Mouse (Mus musculus) liver, embryonic 12.5 days (tissue): ENCODE data around the gene Tap2. TPM values are rescaled to one million over a fixed set of nuclear protein-coding genes. Genes with fewer than 3 reads are reported as not detected.

Experiments used
- ATAC-seq: fragments of 200-750 bp; cut with Nextera tagmentation; 2 replicates; pipeline ENCODE4 v1.8.0; 2017; ENCODE audit warnings: moderate number of reproducible peaks, mild to moderate bottlenecking, moderate library complexity
- H3K27ac ChIP-seq: fragments of 300-500 bp; sonication (generic); 2 replicates; pipeline ENCODE4 v1.5.1; 2016; ENCODE audit warnings: mild to moderate bottlenecking
- H3K27me3 ChIP-seq: fragments of 300-500 bp; sonication (generic); replicated peaks from 2 replicates; pipeline ENCODE4 v1.6.1; 2016; ENCODE audit warnings: mild to moderate bottlenecking, moderate library complexity
- H3K36me3 ChIP-seq: fragments of 300-500 bp; sonication (generic); 2 replicates; pipeline ENCODE4 v1.6.1; 2016; ENCODE audit warnings: mild to moderate bottlenecking, moderate library complexity
- H3K4me1 ChIP-seq: fragments of 300-500 bp; sonication (generic); 2 replicates; pipeline ENCODE4 v1.6.1; 2016
- H3K4me2 ChIP-seq: fragments of 300-500 bp; sonication (generic); 2 replicates; pipeline ENCODE4 v1.6.1; 2016; ENCODE audit warnings: mild to moderate bottlenecking, moderate library complexity
- H3K4me3 ChIP-seq: fragments of 300-500 bp; sonication (generic); 2 replicates; pipeline ENCODE4 v1.5.1; 2016; ENCODE audit warnings: mild to moderate bottlenecking, moderate library complexity
- H3K9ac ChIP-seq: fragments of 300-500 bp; sonication (generic); 2 replicates; pipeline ENCODE4 v1.6.1; 2016; ENCODE audit warnings: mild to moderate bottlenecking, moderate library complexity
- H3K9me3 ChIP-seq: fragments of 300-500 bp; sonication (generic); replicated peaks from 2 replicates; pipeline ENCODE4 v1.6.1; 2016; ENCODE audit warnings: mild to moderate bottlenecking, moderate library complexity
- WGBS: fragments of 180-500 bp; shearing (Covaris S2); methylation state at CpG from one replicate; pipeline ENCODE4 v1.1.7; 2016; ENCODE audit not compliant: insufficient replicate concordance; 5-methylcytosine and 5-hydroxymethylcytosine counted together
- polyA plus RNA-seq: library from polyadenylated mRNA; unstranded; fragments of >200 nt; fragmentation: Nextera tagmentation; extraction: Ambion mirVana; gene quantifications from 2 replicates; pipeline ENCODE4 v1.2.1, GENCODE M21; 2016

Gene Tap2
- polyA plus RNA-seq, 1 experiment from 2014 or later = 6.9 TPM

DNA sequence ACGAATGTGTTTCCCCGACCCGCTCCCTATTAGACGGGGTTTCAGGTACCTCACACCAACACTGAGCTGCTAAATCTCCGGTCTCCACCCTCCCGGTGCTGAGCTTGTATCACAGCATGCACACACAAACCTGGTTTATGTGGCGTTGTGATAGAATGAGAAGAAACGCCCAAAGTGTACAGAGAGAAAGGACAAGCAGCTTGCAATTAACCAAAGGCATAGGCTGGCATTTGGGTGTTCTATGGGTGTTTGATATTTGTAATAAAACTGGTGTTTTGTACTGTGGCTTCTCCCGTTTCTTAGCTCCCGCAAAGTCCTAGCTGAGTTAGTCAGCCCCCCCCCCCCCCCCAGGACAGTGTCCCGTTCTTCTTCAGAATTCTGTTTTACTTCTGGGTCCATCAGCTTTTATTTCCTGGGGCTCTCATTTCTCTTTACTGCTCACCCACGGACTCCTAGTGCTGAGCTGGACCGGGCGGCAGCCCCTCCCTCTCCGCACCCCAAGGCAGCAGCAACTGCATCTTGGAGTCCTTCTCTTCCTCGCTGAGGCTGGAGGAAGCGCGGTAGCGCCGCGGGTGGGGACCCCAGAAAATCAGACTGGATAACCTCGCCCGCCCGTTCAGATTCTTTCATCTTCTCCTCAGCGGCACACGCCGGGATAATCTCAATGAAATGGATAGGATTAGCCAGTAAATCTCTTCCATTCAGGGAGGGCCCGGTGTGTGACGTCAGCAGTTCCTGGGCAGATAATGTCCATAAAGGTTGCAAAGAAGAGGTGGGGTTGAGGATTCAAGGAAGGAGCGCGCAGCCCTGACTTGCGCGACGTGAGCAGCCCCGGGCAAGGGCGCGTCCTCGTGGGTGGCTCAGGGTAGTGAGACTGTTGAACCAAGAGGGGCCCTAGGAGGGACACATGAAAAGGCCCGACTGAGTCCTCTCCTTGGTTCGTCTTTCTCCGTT lies 6.1 kb upstream of the Tap2 start, which contains the start of gene Psmb8:
Gene Psmb8, plus strand, starts transcription at position 781 of the 954 bp plus-strand sequence.
- H3K4me1 ChIP-seq = peaks cover 25% of the 10 kb centered on the region
- 0 out of 2 replicates have a peak, but pooled peaks have one; percentile 50 for ATAC-seq
- peak within 1 kb of the TSS; percentile 55 for H3K4me3 ChIP-seq
- peak within 1 kb of the TSS; percentile 23; the same call in 1 of the 2 replicates for H3K9ac ChIP-seq
- H3K36me3 ChIP-seq = no peaks in the 10 kb centered on the region
- H3K27me3 ChIP-seq = peaks cover 88% of the 10 kb centered on the region
- no peaks in the 10 kb centered on the region for H3K9me3 ChIP-seq
- H3K4me2 ChIP-seq = peak within 1 kb of the TSS; percentile 64
- 5% methylated on average over 41 of the region's 41 CpGs for WGBS
- no peak within 1 kb of the TSS for H3K27ac ChIP-seq

DNA sequence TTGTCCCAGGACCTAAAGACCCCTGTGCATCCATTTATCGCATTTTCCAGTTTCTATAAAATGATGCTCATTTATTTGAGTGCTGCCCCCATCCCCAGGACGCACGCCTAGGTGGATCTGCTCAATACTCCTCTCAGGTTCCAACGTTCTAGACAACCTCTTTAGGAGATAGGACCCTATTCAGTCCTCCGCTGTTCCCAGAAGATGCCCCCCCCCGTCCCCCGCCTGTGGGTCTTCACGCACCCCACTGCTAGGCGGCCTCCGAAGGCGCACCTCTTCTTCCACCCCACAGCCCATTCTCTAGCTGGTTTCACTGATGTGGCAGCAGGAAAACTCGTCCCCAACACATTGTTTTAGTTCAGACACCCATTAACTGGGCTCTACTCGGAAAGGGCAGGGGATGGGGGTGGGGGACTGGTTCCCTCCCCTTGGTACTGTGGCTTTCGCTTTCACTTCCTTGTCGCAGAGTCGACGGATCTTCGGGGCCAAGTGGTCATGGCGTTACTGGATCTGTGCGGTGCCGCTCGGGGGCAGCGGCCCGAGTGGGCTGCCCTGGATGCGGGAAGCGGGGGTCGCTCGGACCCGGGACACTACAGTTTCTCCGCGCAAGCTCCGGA lies 5.3 kb upstream of the Tap2 start:
- peak overlapping the region; percentile 23; the same call in 1 of the 2 replicates for H3K9ac ChIP-seq
- peaks cover 25% of the 10 kb centered on the region for H3K4me1 ChIP-seq
- 2% methylated on average over 32 of the region's 32 CpGs for WGBS
- ATAC-seq = peak; percentile 12; the same call in 1 of the 2 replicates
- no peaks in the 10 kb centered on the region for H3K36me3 ChIP-seq
- H3K4me2 ChIP-seq = peak overlapping the region; percentile 64
- peak overlapping the region; percentile 55 for H3K4me3 ChIP-seq
- no peak overlapping the region for H3K27ac ChIP-seq
- no peaks in the 10 kb centered on the region for H3K9me3 ChIP-seq
- peaks cover 80% of the 10 kb centered on the region for H3K27me3 ChIP-seq

DNA sequence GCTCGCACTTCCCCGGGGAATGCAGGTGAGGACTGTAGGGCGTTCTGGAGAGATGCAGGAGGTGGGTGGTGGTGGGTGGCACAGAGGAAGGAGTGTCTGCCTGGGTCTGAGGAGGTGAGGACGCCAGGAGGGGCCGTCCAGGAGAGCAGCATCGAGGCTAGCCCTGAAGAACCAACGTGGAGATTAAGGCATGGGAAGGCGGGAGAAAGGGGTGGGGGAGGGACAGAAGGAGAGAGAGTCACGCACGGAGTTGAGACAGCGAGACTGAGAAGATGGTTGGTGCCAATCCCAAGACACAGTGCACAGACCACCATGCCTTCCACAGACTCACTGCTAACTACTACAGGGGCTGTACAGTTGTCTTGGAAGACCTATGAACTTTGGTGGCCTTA lies 4.8 kb upstream of the Tap2 start:
- Histone ChIP-seq H3K9ac (peak overlapping the region; percentile 23; the same call in 1 of the 2 replicates), H3K4me3 (peak overlapping the region; percentile 55), H3K4me1 (peaks cover 26% of the 10 kb centered on the region), H3K4me2 (peak overlapping the region; percentile 64), H3K27me3 (peaks cover 76% of the 10 kb centered on the region), H3K9me3 (no peaks in the 10 kb centered on the region), H3K36me3 (no peaks in the 10 kb centered on the region), H3K27ac (no peak overlapping the region)
- ATAC-seq = no peak
- 8% methylated on average over 11 of the region's 11 CpGs for WGBS

DNA sequence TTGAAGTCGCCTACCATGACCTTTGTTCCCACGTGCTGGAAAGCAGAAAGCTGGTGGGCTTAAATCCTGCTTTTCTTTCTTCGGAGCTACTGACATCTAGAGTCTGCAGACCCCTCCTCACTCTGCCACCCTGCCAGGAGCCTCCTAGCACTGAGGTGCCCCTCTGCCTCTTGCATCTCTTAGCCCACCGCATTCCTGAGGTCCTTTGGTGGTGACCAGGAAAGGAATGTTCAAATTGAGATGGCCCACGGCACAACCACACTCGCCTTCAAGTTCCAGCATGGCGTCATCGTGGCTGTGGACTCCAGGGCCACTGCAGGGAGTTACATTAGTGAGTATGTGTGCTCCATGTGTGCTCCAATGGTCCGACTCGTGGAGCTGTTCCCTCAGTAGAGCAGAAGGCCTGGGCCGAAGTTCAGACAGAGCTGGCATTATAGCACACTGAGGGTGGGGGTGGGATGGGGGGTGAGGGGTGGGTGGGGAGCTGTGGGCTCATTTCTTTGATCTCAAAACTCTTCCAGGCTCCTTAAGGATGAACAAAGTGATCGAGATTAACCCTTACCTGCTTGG lies 4.2 kb upstream of the Tap2 start:
- 67% methylated on average over 12 of the region's 12 CpGs for WGBS

DNA sequence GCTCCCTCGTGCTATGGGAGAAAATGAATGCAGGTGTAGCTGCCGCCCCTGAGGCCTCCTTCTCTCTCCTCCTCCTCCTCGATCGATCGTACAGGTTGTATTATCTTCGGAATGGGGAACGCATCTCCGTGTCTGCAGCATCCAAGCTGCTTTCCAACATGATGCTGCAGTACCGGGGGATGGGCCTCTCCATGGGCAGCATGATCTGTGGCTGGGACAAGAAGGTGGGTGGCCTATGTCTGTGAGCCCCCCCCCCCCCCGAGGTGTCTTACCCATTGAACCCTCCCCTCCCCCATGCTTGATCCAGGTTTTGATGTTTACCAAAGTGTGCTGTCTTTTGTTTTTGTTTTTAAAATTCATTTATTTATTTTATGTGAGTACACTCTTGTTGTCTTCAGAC lies 3.3 kb upstream of the Tap2 start:
- peaks cover 67% of the 10 kb centered on the region for H3K27me3 ChIP-seq

More for the DNA sequence above, 4.2 kb upstream of the Tap2 start:
- Histone ChIP-seq H3K27me3 (peaks cover 75% of the 10 kb centered on the region), H3K27ac (no peak overlapping the region), H3K4me3 (no peak overlapping the region), H3K4me1 (peaks cover 32% of the 10 kb centered on the region), H3K9ac (no peak overlapping the region), H3K4me2 (no peak overlapping the region; the same call in 1 of the 2 replicates), H3K9me3 (no peaks in the 10 kb centered on the region), H3K36me3 (no peaks in the 10 kb centered on the region)
- ATAC-seq = no peak

DNA sequence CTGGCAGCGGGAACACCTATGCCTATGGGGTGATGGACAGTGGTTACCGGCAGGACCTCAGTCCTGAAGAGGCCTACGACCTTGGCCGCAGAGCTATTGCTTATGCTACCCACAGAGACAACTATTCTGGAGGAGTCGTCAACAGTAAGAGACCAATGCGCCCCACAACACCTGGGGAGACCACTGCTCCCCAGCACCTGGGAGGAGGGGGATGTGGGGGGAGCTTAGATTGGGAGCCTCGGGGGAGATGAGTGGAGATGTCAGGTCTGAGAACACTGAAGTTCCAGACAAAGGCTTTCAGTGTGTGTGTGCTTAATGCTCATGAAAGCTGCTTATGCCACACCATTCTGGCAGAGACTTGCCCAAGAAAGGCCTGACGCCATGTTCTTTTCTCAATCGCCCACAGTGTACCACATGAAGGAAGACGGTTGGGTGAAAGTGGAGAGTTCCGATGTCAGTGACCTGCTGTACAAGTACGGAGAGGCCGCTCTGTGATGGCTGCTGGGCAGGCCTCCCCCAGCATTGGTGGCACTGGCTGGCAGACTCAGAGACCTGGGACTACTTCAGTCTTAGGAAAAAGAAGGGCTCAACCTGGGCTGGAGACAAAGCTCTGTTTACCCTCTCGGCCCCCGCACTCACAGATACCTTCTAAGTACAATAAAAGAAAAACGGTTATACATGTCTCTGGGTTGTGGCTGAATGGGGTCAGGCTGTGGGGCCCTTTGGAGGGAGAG lies 2.4 kb upstream of the Tap2 start:
- no peak overlapping the region for H3K4me3 ChIP-seq
- peaks cover 43% of the 10 kb centered on the region for H3K4me1 ChIP-seq
- 74% methylated on average over 16 of the region's 16 CpGs for WGBS
- H3K9me3 ChIP-seq = no peaks in the 10 kb centered on the region
- no peak overlapping the region for H3K27ac ChIP-seq
- no peak overlapping the region for H3K9ac ChIP-seq
- no peak for ATAC-seq
- peaks cover 64% of the 10 kb centered on the region for H3K27me3 ChIP-seq
- H3K4me2 ChIP-seq = no peak overlapping the region
- H3K36me3 ChIP-seq = no peaks in the 10 kb centered on the region

More for the DNA sequence above, 3.3 kb upstream of the Tap2 start:
- Histone ChIP-seq H3K9me3 (no peaks in the 10 kb centered on the region), H3K4me2 (no peak overlapping the region), H3K4me3 (no peak overlapping the region), H3K9ac (no peak overlapping the region), H3K4me1 (peaks cover 35% of the 10 kb centered on the region), H3K27ac (no peak overlapping the region), H3K36me3 (no peaks in the 10 kb centered on the region)
- 79% methylated on average over 10 of the region's 10 CpGs for WGBS
- no peak for ATAC-seq

DNA sequence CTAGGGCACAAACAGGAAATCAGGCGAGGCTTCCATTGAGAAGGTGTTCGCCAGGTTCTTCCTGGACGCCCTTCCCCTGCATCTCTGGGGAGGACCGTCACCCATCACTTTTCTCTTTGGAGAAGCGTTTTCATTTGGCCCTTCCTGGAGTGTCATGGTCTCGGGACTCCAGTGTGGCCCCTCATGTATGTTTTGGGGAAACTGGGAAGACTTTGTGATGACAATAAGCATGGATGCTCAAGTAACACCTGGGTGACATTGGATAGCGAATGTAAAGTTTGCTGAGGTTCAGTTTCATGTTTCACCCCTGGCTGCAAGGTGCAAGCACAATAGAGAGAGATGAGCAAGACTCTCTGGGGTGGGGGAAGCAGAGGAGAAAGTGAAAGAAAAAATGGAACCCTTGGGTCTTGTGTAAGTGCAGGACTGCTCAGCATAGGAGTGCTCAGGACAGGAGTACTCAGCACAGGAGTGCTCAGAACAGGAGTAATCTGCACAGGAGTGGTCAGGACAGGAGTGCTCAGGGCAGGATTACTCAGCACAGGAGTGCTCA lies 1.7 kb upstream of the Tap2 start:
- Histone ChIP-seq H3K27ac (no peak overlapping the region), H3K4me2 (no peak overlapping the region), H3K9me3 (no peaks in the 10 kb centered on the region), H3K36me3 (no peaks in the 10 kb centered on the region), H3K27me3 (peaks cover 58% of the 10 kb centered on the region), H3K9ac (no peak overlapping the region), H3K4me1 (peaks cover 39% of the 10 kb centered on the region), H3K4me3 (no peak overlapping the region)
- WGBS = 62% methylated on average over 7 of the region's 7 CpGs
- ATAC-seq = no peak

DNA sequence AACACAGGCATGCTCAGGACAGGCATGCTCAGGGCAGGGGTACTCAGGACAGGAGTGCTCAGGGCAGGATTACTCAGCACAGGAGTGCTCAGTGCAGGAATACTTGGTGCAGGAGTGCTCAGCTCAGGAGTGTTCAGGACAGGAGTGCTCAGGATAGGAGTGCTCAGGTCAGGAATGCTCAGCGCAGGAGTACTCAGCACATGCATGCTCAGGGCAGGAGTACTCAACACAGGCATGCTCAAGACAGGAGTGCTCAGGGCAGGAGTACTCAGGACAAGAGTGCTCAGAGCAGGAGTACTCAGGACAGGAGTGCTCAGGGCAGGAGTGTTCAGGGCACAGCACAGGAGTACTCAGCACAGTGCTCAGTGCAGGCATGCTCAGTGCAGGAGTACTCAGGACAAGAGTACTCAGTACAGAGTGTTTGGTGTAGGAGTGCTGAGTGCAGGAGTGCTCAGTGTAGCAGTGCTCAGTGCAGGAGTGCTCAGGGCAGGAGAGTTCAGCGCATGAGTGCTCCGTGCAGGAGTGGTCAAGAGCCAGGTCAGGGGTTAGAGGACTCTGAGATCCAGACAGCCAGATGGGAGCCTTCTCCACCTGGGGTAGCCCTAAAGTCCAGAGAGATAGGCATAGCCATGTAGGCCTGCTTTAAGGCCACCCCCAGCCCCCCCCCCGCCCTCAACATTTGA lies 426 bp upstream of the Tap2 start:
- peaks cover 32% of the 10 kb centered on the region for H3K4me1 ChIP-seq
- no peak overlapping the region for H3K27ac ChIP-seq
- no peak overlapping the region for H3K9ac ChIP-seq
- no peaks in the 10 kb centered on the region for H3K9me3 ChIP-seq
- H3K4me2 ChIP-seq = no peak overlapping the region
- H3K4me3 ChIP-seq = no peak overlapping the region
- H3K36me3 ChIP-seq = no peaks in the 10 kb centered on the region
- WGBS = 75% methylated on average over 4 of the region's 4 CpGs
- no peak for ATAC-seq
- peaks cover 50% of the 10 kb centered on the region for H3K27me3 ChIP-seq

DNA sequence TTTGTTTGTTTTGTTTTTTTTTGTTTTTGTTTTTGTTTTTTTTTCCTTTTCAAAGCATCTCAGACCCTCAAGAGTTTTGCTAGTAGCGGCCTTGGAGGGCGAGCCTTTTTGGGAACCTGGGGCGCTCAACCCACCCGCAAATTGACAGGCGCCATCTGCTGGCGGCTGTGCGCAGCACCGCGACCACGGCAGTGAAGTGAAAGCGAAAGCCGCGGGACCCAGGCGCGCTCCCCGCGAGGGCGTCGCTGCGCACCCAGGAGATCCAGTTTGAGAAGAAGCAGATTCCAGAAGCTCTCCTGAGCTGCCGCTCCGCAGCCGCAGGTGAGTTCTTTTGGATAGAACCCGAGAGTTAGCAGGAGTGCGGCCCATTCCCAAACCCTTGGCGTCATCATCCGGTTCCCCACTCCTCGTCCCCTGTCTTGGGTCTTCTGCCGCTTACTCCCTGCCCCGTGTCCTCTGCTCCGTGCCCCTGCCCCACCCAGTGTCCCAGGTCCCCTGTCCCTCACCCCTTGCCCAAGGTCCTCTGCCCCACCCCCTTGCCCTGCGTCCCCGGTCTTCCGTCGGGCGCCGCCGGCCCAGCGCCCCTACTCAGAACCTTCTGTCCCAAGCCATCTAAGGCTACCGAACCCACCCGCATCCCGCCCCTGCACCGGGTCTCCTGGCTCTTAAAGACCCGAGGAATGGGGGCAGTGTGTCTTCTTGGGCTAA lies 1.1 kb downstream of the Tap2 start:
- Histone ChIP-seq H3K4me2 (peak overlapping the region; percentile 98), H3K4me1 (peaks cover 31% of the 10 kb centered on the region), H3K27me3 (peaks cover 35% of the 10 kb centered on the region), H3K36me3 (no peaks in the 10 kb centered on the region), H3K9ac (peak overlapping the region; percentile 84), H3K27ac (0 out of 2 replicates have a peak overlapping the region, but pooled peaks have one; percentile 41), H3K9me3 (no peaks in the 10 kb centered on the region), H3K4me3 (peak overlapping the region; percentile 87)
- peak; percentile 61 for ATAC-seq
- under 1% methylated on average over 44 of the region's 44 CpGs for WGBS

DNA sequence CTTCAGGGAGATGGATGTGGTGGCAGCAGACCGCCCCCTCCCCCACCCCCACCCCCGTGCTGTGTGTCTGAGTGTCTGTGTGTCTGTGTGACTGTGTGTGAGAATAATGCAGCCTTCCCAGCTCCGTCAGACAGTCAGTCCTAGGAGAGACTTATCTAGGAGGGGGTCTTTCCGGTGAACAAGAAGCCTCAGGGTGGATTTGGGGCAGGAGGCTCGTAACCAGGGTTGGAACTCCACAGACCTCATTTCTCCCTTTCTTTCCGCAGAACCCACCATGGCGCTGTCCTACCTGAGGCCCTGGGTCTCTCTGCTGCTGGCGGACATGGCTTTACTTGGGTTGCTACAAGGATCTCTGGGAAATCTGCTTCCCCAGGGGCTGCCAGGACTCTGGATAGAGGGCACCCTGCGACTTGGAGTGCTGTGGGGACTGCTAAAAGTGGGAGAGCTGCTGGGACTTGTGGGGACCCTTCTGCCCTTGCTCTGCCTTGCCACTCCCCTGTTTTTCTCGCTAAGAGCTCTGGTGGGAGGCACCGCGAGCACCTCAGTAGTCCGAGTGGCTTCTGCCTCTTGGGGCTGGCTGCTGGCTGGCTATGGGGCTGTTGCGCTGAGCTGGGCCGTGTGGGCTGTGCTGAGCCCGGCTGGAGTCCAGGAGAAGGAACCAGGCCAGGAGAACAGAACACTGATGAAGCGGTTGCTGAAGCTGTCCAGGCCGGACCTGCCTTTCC lies 1.9 kb downstream of the Tap2 start:
- Histone ChIP-seq H3K27me3 (peaks cover 31% of the 10 kb centered on the region), H3K36me3 (no peaks in the 10 kb centered on the region), H3K4me2 (peak overlapping the region; percentile 98), H3K27ac (peak overlapping the region; percentile 64), H3K9ac (peak overlapping the region; percentile 84), H3K4me3 (peak overlapping the region; percentile 87), H3K9me3 (no peaks in the 10 kb centered on the region), H3K4me1 (peaks cover 31% of the 10 kb centered on the region)
- 14% methylated on average over 18 of the region's 18 CpGs for WGBS
- ATAC-seq = peak; percentile 25; the same call in 1 of the 2 replicates
